Mouse (Mus musculus) cerebellum, adult 9-11 months (tissue): ENCODE data around the gene Klhl12.
"Not testable (repeated sequence)": the region's sequence is repeated elsewhere in the genome, so short reads cannot be mapped to it uniquely, and the experiment has no call there.

ENCODE experiments used
- DNase-seq: peaks from one replicate; pipeline ENCODE4 v3.0.0; 2022

Klhl12 gene

GRCm38 (mm10) chr1:134516491-134517198, 61.3 kb downstream of the Klhl12 start:
- DNase-seq = no peak

GRCm38 (mm10) chr1:134517841-134518240, 62.5 kb downstream of the Klhl12 start:
- DNase-seq = not testable (repeated sequence)

DNA sequence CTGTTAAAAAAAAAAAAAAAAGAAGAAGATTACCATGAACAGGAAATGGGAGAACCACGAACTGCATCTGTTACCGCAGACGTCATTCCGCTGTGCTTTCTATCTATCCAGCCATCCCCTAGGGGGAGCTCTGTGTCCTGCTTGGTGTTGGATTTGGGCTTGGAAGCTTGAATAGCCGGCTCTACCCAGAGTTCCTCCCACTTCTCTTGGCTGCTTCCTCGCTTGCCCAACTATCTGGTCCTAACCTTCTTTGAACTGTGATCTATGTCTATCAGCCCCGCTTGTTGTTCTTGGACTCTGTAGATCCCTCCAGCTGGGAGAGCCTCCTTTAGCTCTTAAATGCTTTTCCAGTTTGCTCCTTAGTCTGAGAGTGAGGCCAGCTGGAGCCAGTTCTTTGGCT, 63.3 kb downstream of the Klhl12 start:
- DNase-seq = peak; percentile 76

- DNase-seq = not testable (repeated sequence)
Observed at GRCm38 (mm10) chr1:134519201-134519600, 63.9 kb downstream of the Klhl12 start.

DNA sequence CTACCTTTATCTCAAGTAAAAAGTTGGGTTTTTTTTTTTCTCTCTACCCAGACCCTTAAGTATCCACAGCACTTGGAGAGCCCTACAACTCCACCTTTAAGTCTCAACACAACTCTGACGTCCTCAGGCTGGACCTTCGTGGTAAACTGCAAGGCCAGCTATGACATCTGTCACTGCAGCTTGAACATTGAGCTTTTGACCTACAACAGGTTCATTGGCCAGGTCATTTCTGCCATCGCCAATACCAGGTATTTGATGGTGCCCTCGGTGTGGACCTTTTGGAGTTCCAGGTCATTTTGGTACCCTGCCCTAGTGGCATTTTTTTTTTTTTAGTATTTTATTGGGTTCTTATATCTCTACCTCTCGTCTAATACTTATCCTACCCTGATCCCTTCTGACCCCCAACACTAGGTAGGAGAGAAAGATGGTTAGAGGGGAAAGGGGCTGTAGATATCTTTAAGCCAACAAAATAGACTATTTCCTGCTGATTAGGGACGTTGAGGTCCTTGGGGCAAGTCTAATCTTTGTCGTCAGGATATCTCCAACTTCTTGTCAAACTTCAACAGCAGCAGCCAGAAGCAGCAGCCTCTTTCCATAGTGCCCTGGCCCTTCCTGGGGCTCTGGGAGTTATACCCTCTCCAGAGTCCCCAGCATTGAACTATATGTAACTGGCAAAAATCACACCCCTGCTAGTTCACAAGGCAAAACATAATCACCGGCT, 64.8 kb downstream of the Klhl12 start:
- DNase-seq = no peak

- DNase-seq = no peak
Observed at GRCm38 (mm10) chr1:134521163-134521562, 65.8 kb downstream of the Klhl12 start.

DNA sequence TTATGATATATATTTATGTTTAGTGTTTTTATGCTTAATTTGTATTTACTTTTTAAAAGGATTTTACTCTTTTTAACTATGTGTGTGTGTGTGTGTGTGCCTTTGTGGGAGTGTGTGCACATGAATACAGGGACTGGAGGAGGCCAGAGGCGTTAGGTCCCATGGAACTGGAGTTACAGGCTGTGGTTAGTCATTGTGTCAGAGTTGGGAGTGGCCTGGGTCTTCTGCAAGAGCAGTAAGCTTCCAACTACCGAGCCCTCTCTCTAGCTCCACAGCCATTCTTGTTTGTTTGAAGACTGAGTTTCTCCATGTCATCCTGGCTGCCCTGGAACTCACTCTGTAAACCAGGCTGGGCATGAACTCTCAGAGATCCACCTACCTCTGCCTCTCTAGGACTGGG, 67.0 kb downstream of the Klhl12 start:
- DNase-seq = no peak

DNA sequence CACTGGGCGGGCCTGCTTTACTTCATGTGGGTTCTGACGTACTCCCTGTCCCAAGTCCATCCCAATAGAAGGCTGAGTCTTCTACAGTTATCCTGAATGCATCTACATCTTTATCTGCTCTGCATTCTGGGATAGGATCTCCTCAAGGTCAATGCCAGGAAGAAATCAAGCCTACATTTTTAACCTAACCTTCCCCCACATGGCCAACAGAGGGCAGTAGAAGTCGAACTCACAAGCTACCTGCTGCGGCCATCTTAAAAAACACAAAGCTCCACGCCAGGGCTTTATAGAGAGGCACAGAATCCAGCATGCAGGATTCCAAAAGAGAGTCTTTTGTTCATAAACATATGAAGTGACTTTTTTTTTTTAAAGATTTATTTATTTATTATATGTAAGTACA, 69.1 kb downstream of the Klhl12 start:
- DNase-seq = no peak

GRCm38 (mm10) chr1:134525015-134525414, 69.7 kb downstream of the Klhl12 start:
- DNase-seq = no peak

DNA sequence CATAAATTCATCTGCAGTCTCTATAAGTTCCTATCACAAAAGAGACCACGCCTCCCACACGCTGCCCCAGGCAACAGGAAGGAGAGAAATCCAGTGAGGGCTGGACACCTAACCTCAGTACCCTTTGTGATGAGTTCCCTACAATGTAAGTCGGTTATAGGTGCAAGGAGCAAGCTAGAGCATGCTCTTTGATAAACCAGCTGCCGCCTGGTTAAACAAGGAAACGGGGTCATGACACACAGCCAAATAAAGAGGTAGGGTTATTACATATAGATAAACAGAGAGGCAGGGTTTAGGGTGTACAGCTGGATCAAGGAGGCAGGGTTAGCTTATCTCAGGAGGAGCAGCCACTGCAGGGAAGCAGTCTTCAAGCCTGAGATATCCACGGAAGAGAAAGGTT, 71.4 kb downstream of the Klhl12 start:
- DNase-seq = no peak

DNA sequence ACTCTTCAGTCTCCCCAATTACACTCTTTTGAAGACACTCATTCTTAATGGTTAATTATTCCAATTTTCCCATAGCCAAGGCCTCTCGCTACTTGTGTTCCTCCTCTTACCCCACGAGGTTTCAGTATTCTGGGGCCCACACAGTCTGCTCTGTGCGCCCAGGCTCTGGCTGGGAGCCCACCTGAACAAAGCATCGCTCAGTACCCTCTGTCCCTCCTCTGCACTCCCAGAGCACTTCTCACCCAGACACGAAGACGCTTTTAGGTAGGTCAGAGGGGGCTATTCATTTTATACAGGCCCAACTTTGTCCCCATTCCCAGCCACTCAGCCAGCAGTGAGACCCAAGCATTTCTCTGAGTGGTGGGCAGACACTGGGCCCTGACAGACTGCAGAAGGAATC, 75.3 kb downstream of the Klhl12 start:
- DNase-seq = no peak

DNA sequence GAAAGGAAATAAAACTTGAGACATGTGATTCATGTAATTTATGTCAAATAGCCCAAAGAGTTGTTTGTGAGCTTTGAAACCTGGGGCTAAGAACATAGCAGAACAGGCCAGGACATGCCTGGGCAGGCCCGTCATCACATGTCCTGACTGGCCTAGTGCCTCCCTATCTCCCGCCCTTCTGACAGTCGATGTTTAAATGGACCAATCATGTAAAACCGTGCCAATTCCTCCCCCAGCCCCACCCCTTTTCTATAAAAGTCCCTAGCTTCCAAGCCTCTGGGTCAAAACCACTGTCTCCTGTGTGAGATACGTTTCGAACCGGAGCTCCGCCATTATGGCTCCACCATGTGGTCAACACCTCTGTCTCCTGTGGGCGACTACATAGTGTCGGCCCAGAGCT, 78.4 kb downstream of the Klhl12 start:
- DNase-seq = not testable (repeated sequence)

DNA sequence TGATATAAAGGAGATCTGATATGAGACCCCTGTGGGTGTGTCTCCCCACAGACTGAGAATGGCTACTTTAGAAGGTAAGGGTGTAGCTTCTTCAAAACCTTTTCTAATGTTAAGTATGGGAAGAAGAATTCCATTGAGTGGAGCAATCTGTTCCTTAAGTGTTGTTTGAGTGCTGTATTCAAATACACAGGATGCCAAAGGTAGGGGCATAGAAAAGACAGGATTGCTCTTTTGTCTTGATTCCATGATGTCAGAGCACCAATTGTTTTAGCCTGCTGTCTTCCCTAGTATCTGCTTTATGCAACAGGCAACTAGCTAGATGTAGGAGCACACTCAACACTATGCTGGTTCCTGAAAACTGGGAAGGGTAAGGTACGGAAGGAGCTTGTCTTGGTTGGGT, 79.7 kb downstream of the Klhl12 start:
- DNase-seq = no peak

- no peak for DNase-seq
Observed at GRCm38 (mm10) chr1:134535513-134535912, 80.2 kb downstream of the Klhl12 start.

DNA sequence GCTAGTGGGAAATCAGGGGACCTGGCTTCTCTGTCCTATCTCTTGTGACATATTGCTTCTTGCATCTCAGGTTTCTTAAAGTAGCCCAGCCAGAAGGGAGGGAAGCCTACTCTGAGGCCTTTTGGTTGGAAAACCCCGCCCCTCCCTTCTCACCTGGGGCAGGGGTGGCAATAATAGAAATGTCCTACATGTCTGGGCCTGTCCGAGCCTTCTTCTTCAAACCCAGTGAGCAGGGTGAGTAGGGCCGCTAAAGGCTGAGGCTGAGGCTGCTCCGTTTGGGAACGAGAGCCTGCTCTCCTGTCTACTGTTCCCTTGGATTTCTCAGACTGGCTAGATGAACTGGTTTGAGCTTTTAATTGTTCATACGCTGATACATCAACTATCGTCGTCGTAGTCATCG, 85.3 kb downstream of the Klhl12 start:
- DNase-seq = no peak
